Mouse (Mus musculus) limb, embryonic 15.5 days (tissue): ENCODE data around the gene Garnl3. TPM values are rescaled to one million over a fixed set of nuclear protein-coding genes. Genes with fewer than 3 reads are reported as not detected.
"Not testable (repeated sequence)": the region's sequence is repeated elsewhere in the genome, so short reads cannot be mapped to it uniquely, and the experiment has no call there.

Experiments used
- ATAC-seq: fragments of 200-750 bp; cut with Nextera tagmentation; 2 replicates; pipeline ENCODE4 v1.8.0; 2017; ENCODE audit warnings: low read depth, moderate TSS enrichment; ENCODE audit not compliant: insufficient number of reproducible peaks, low FRiP score, low TSS enrichment
- H3K27ac ChIP-seq: fragments of 300-500 bp; sonication (generic); 2 replicates; pipeline ENCODE4 v1.5.1; 2015; ENCODE audit warnings: moderate library complexity, mild to moderate bottlenecking, inconsistent platforms
- H3K27me3 ChIP-seq: fragments of 300-500 bp; sonication (generic); 2 replicates; pipeline ENCODE4 v1.6.1; 2015; ENCODE audit warnings: inconsistent platforms
- H3K36me3 ChIP-seq: fragments of 300-500 bp; sonication (generic); 2 replicates; pipeline ENCODE4 v1.6.1; 2015; ENCODE audit warnings: inconsistent platforms
- H3K4me1 ChIP-seq: fragments of 300-500 bp; sonication (generic); 2 replicates; pipeline ENCODE4 v1.6.1; 2015; ENCODE audit warnings: inconsistent platforms
- H3K4me2 ChIP-seq: fragments of 300-500 bp; sonication (generic); 2 replicates; pipeline ENCODE4 v1.6.1; 2015; ENCODE audit warnings: mild to moderate bottlenecking, inconsistent platforms
- H3K4me3 ChIP-seq: fragments of 300-500 bp; sonication (generic); 2 replicates; pipeline ENCODE4 v1.5.1; 2015; ENCODE audit warnings: mild to moderate bottlenecking, inconsistent platforms
- H3K9ac ChIP-seq: fragments of 300-500 bp; sonication (generic); 2 replicates; pipeline ENCODE4 v1.6.1; 2015; ENCODE audit warnings: inconsistent platforms
- H3K9me3 ChIP-seq: fragments of 300-500 bp; sonication (generic); 2 replicates; pipeline ENCODE4 v1.6.1; 2016; ENCODE audit warnings: inconsistent platforms
- WGBS: fragments of 180-500 bp; shearing (Covaris S2); methylation state at CpG from one replicate; pipeline ENCODE4 v1.1.7; 2015; 5-methylcytosine and 5-hydroxymethylcytosine counted together
- polyA plus RNA-seq: library from polyadenylated mRNA; unstranded; fragments of >200 nt; fragmentation: Nextera tagmentation; extraction: Ambion mirVana; gene quantifications from 2 replicates; pipeline ENCODE4 v1.2.1, GENCODE M21; 2015

Garnl3 gene
- polyA plus RNA-seq, 1 experiment from 2014 or later = 8.8 TPM

- 60% methylated on average over 3 of the region's 3 CpGs for WGBS
- H3K4me3 ChIP-seq = no peak overlapping the region
- H3K4me2 ChIP-seq = no peak overlapping the region
- no peaks in the 10 kb centered on the region for H3K4me1 ChIP-seq
- H3K36me3 ChIP-seq = no peaks in the 10 kb centered on the region
- no peaks in the 10 kb centered on the region for H3K9me3 ChIP-seq
- ATAC-seq = no peak
- H3K27me3 ChIP-seq = no peaks in the 10 kb centered on the region
- no peak overlapping the region for H3K27ac ChIP-seq
- no peak overlapping the region for H3K9ac ChIP-seq
Observed at GRCm38 (mm10) chr2:33041571-33041970, 89.9 kb downstream of the Garnl3 start.

GRCm38 (mm10) chr2:33037429-33037828, 94.0 kb downstream of the Garnl3 start:
- H3K27me3 ChIP-seq = no peaks in the 10 kb centered on the region
- H3K9me3 ChIP-seq = no peaks in the 10 kb centered on the region
- no peak overlapping the region for H3K4me3 ChIP-seq
- ATAC-seq = no peak
- H3K4me2 ChIP-seq = no peak overlapping the region
- WGBS = 58% methylated on average over 1 of the region's 1 CpGs
- H3K36me3 ChIP-seq = no peaks in the 10 kb centered on the region
- no peak overlapping the region for H3K9ac ChIP-seq
- H3K4me1 ChIP-seq = no peaks in the 10 kb centered on the region
- H3K27ac ChIP-seq = no peak overlapping the region

GRCm38 (mm10) chr2:33035297-33035696, 96.2 kb downstream of the Garnl3 start:
- no peak overlapping the region for H3K4me3 ChIP-seq
- H3K27me3 ChIP-seq = no peaks in the 10 kb centered on the region
- H3K9ac ChIP-seq = no peak overlapping the region
- no peak overlapping the region for H3K4me2 ChIP-seq
- no peak overlapping the region for H3K27ac ChIP-seq
- H3K4me1 ChIP-seq = no peaks in the 10 kb centered on the region
- H3K9me3 ChIP-seq = no peaks in the 10 kb centered on the region
- no peaks in the 10 kb centered on the region for H3K36me3 ChIP-seq
- no peak for ATAC-seq
- 55% methylated on average over 1 of the region's 1 CpGs for WGBS

- Histone ChIP-seq H3K4me1 (no peaks in the 10 kb centered on the region), H3K27me3 (no peaks in the 10 kb centered on the region), H3K27ac (no peak overlapping the region), H3K4me2 (no peak overlapping the region), H3K4me3 (no peak overlapping the region), H3K9ac (no peak overlapping the region), H3K9me3 (no peaks in the 10 kb centered on the region), H3K36me3 (no peaks in the 10 kb centered on the region)
- WGBS = 90% methylated on average over 7 of the region's 7 CpGs
- ATAC-seq = no peak
Observed at GRCm38 (mm10) chr2:33033281-33033680, 98.2 kb downstream of the Garnl3 start.

GRCm38 (mm10) chr2:33032391-33033062, 98.9 kb downstream of the Garnl3 start:
- Histone ChIP-seq H3K9ac (no peak overlapping the region), H3K4me3 (no peak overlapping the region), H3K27ac (no peak overlapping the region), H3K4me2 (no peak overlapping the region), H3K27me3 (no peaks in the 10 kb centered on the region), H3K4me1 (no peaks in the 10 kb centered on the region), H3K9me3 (no peaks in the 10 kb centered on the region), H3K36me3 (no peaks in the 10 kb centered on the region)
- no peak for ATAC-seq
- WGBS = 83% methylated on average over 5 of the region's 5 CpGs

GRCm38 (mm10) chr2:33025040-33025439, 106.4 kb downstream of the Garnl3 start:
- WGBS = 79% methylated on average over 4 of the region's 4 CpGs
- H3K4me3 ChIP-seq = no peak overlapping the region

GRCm38 (mm10) chr2:33024564-33024963, 106.9 kb downstream of the Garnl3 start:
- Histone ChIP-seq H3K27ac (no peak overlapping the region), H3K9me3 (no peaks in the 10 kb centered on the region), H3K4me3 (no peak overlapping the region), H3K36me3 (peaks cover 4% of the 10 kb centered on the region; the same call in 1 of the 2 replicates), H3K4me1 (no peaks in the 10 kb centered on the region), H3K27me3 (no peaks in the 10 kb centered on the region), H3K4me2 (no peak overlapping the region), H3K9ac (no peak overlapping the region)
- 66% methylated on average over 10 of the region's 10 CpGs for WGBS
- ATAC-seq = no peak

More at GRCm38 (mm10) chr2:33025040-33025439, 106.4 kb downstream of the Garnl3 start:
- Histone ChIP-seq H3K36me3 (peaks cover 4% of the 10 kb centered on the region; the same call in 1 of the 2 replicates), H3K9ac (no peak overlapping the region), H3K27ac (no peak overlapping the region), H3K4me2 (no peak overlapping the region), H3K9me3 (no peaks in the 10 kb centered on the region), H3K27me3 (no peaks in the 10 kb centered on the region), H3K4me1 (no peaks in the 10 kb centered on the region)
- no peak for ATAC-seq

GRCm38 (mm10) chr2:33022846-33023245, 108.6 kb downstream of the Garnl3 start:
- 79% methylated on average over 6 of the region's 6 CpGs for WGBS
- no peak overlapping the region for H3K27ac ChIP-seq
- ATAC-seq = no peak

GRCm38 (mm10) chr2:33018026-33018425, 113.4 kb downstream of the Garnl3 start:
- ATAC-seq = no peak

More at GRCm38 (mm10) chr2:33022846-33023245, 108.6 kb downstream of the Garnl3 start:
- H3K9me3 ChIP-seq = no peaks in the 10 kb centered on the region
- H3K27me3 ChIP-seq = no peaks in the 10 kb centered on the region
- no peaks in the 10 kb centered on the region for H3K4me1 ChIP-seq
- no peak overlapping the region for H3K4me3 ChIP-seq
- H3K9ac ChIP-seq = no peak overlapping the region
- peaks cover 4% of the 10 kb centered on the region; the same call in 1 of the 2 replicates for H3K36me3 ChIP-seq
- no peak overlapping the region for H3K4me2 ChIP-seq

GRCm38 (mm10) chr2:33017191-33017590, 114.3 kb downstream of the Garnl3 start:
- Histone ChIP-seq H3K9me3 (no peaks in the 10 kb centered on the region), H3K27me3 (no peaks in the 10 kb centered on the region), H3K27ac (no peak overlapping the region), H3K9ac (no peak overlapping the region), H3K4me2 (no peak overlapping the region), H3K4me1 (no peaks in the 10 kb centered on the region), H3K4me3 (no peak overlapping the region), H3K36me3 (no peaks in the 10 kb centered on the region)
- no peak for ATAC-seq
- 71% methylated on average over 2 of the region's 2 CpGs for WGBS

More at GRCm38 (mm10) chr2:33018026-33018425, 113.4 kb downstream of the Garnl3 start:
- Histone ChIP-seq H3K4me2 (no peak overlapping the region), H3K9ac (no peak overlapping the region), H3K4me3 (no peak overlapping the region), H3K27ac (no peak overlapping the region), H3K27me3 (no peaks in the 10 kb centered on the region), H3K9me3 (no peaks in the 10 kb centered on the region), H3K4me1 (no peaks in the 10 kb centered on the region), H3K36me3 (no peaks in the 10 kb centered on the region)
- 3% methylated on average over 6 of the region's 6 CpGs for WGBS

GRCm38 (mm10) chr2:33014877-33015276, 116.6 kb downstream of the Garnl3 start:
- Histone ChIP-seq H3K9me3 (no peaks in the 10 kb centered on the region), H3K9ac (no peak overlapping the region), H3K27me3 (no peaks in the 10 kb centered on the region), H3K4me3 (no peak overlapping the region), H3K4me1 (no peaks in the 10 kb centered on the region), H3K27ac (no peak overlapping the region), H3K36me3 (no peaks in the 10 kb centered on the region), H3K4me2 (no peak overlapping the region)
- no peak for ATAC-seq
- 90% methylated on average over 5 of the region's 5 CpGs for WGBS

- not testable (repeated sequence) for H3K4me3 ChIP-seq, ATAC-seq
Observed at GRCm38 (mm10) chr2:33009055-33009454, 122.4 kb downstream of the Garnl3 start.

More at GRCm38 (mm10) chr2:33009055-33009454, 122.4 kb downstream of the Garnl3 start:
- H3K4me1 ChIP-seq, H3K4me2 ChIP-seq, H3K9ac ChIP-seq, H3K27me3 ChIP-seq, H3K27ac ChIP-seq, H3K9me3 ChIP-seq, H3K36me3 ChIP-seq: not testable (repeated sequence)
- WGBS = 85% methylated on average over 4 of the region's 4 CpGs
